Mouse (Mus musculus): ENCODE measurements around the gene Itgb2l.
A peak's percentile ranks its signal among the peaks of the same experiment; 100 is the strongest.

DNA sequence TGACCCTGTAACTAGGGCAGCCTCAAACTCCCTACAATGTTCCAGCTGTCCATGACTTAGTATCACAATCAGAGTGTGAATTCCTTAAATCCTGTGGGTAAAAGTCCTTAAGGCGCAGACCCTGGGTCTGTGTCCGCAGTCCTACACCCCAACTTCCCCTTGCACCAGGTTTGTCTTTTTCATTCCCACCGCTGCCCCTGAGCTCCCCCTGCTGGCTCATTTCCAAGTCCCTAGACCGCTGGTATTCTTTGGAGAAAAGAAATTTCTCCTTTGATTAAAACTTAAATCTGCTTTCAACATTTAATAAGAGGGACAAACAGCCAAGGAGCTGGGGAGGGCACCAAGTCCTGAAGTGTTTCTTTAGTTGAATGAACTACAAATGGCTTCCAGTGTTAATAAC is 26.2 kb upstream of the Itgb2l start:
- TF ChIP-seq CTCF (IDR thresholded peaks at IDR 0.05; ENCODE audit: low read depth) (peak; percentile 51), EP300 (IDR thresholded peaks at IDR 0.05; ENCODE audit: low read depth) (no peak)
